Mouse (Mus musculus) E14TG2a.4 (cell line): Measurements from ENCODE around the gene Immp2l.

Experiments used
- CTCF ChIP-seq: conservative IDR thresholded peaks from 2 replicates; pipeline ENCODE4 v1.5.1; 2014; ENCODE audit warnings: low read length
- NANOG ChIP-seq: IDR thresholded peaks from 2 replicates; pipeline ENCODE4 v1.6.1; 2014; ENCODE audit warnings: borderline replicate concordance, low read length, mixed read lengths
- POU5F1 ChIP-seq: IDR thresholded peaks from 2 replicates; pipeline ENCODE4 v1.6.1; 2014; ENCODE audit warnings: low read length, borderline replicate concordance

DNA sequence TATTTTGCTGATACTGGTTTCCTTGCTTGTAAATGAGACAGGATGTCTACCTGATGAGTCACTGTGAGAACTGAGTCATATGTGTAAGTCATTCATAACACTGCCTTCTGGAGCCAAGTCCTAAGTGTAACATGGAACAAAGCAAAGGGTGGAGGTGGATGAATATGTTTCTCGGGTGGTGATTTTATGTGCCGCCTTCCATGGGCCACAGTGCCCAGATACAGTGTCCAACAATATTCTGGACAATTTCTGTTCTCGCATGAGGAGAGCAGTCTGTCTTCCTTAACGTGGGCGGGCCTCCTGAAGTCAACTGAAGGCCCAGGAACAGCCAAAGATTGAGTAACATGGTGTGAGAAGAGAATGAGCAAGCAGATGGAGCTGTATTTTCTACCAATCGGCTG, 926.0 kb downstream of the Immp2l start:
- TF ChIP-seq CTCF (no peak), POU5F1 (no peak), NANOG (no peak)
